Mouse (Mus musculus): ENCODE results near the gene Myh6. TPM values are rescaled to one million over a fixed set of nuclear protein-coding genes. Genes with fewer than 3 reads are reported as not detected.
"Not testable (repeated sequence)": the region's sequence is repeated elsewhere in the genome, so short reads cannot be mapped to it uniquely, and the experiment has no call there.

The Myh6 gene
- polyA plus RNA-seq, 3 experiments from 2014 or later = not detected

DNA sequence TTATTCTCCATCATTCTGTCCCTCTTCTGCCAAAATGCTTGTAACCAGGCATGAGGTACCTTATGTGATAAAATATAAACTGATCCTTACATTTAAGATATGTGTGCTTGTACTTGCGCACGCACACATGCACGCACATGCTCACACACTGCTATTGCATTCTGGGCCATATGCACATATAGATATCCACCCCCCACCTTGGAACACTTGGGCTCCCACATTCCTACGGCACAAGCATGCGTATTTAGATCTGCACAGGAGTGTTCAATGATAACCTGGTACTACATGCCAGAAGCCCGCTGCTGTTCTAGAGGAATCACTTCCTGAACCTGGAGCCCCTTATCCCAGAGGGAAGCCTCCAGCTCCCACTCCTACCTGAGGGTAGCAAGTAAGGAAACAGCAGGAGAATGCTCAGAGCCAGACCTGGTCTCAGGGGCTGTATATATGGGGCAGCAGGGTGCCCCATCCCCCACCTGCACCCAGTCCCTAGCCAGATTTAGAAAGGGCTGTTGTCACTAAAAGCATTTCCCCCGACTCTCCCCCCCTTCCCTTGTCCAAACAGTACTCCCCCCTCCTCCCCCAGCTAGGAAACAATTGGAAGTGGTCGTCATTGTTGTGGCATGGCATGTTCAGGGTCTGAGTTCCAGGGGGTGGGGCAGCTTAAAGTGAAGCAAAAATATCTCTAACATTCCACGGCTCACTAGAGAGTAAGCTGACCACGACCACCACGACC is 27.6 kb upstream of the Myh6 start, which contains the start of gene Myh7:
TSS of gene Myh7 (minus strand) at position 491 of the 733 bp plus-strand sequence.
- ATAC-seq = no peak

DNA sequence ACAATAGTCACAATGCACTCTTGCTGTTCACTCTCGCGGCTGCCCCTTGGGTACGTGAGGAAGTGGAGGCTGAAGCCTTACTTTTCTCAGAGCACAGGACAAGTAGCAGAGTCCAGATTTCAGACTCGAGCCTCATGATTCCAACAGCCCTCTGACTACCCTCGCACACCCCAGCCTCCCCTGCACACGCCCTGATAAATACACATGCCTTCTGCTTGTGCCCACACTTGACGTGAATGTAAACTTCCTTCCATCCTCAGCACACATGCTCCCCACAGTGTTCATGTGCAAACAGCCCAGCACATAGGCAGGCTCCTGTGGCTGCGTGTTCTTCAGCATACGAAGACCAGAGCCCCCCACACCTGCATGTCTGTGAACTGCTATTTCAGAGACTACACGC is 26.9 kb upstream of the Myh6 start:
- ATAC-seq = no peak

DNA sequence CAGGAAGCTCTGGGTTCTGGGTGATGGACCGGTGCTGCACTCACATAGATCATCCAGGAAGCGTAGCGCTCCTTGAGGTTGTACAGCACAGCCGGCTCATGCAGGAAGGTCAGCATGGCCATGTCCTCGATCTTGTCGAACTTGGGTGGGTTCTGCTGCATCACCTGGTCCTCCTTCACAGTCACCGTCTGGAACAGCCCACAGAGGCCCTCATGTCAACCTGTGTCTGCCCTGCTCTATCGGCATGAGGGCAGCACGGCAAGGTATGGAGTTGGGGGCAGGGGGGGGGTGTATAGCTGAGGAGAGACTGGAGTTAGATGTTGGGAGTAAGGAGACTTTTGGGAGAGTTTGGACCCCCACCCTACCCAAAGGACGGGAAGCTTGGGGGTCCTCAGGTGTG is 25.5 kb upstream of the Myh6 start:
- ATAC-seq = no peak

DNA sequence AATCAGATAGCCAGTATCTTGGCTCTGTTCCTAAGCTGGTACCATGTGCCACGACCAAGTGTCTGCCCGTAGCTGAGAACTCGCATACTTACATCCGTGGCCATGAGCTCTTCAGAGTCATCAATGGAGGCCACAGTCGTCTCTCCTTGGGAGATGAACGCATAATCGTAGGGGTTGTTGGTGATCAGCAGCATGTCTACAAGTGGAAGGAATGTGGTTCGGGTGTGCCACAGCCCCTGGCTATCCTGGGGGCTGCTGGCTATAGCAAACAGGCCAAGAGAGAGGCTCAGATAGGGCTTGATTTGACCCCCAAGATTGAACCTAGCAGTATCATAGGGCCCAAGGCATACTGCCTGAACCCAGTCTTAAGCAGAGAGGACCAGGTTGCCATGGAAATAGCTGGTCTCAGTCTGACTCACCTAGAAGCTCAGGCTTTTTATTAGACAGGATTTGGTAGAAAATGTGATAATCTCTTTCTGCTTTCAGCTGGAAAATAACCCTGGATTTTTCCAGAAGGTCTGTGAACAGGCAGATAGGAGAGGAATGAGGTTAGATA is 23.2 kb upstream of the Myh6 start:
- ATAC-seq = no peak

DNA sequence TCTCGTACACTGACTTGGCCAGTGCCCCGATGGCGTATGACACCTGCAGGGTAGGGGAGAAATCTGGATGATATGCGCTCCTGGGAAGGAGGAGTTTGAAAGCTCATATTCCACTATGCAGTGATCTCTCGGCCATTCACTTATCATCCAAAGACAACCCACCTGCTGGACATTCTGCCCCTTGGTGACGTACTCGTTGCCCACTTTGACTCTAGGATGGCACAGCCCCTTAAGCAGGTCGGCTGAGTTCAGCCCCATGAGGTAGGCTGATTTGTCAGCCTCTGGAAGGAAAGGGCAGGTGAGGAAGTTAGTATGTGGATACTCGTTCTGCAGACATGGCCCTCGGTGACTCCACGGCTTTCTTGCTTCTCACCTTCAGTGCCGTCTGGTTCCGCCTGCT is 22.2 kb upstream of the Myh6 start:
- ATAC-seq = no peak

DNA sequence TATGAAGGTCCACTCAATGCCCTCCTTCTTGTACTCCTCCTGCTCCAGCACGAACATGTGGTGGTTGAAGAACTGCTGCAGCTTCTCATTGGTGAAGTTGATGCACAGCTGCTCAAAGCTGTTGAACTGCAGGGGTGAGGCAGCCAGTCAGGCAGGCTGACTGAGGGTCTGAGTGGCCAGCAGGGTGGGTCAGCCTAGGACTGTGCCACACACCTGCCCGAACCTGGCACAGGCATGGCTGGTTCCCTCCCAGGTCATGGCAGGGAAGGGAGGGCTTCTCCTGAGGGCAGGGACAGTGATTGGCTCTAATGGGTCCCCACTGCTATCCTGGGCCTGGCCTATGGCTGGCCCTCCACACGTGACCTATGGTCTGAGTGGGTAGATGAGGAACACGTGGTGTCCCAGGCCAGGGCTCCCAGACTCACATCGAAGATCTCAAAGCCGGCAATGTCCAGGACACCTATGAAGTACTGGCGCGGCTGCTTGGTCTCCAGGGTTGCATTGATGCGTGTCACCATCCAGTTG is 21.7 kb upstream of the Myh6 start:
- ATAC-seq = not testable (repeated sequence)

DNA sequence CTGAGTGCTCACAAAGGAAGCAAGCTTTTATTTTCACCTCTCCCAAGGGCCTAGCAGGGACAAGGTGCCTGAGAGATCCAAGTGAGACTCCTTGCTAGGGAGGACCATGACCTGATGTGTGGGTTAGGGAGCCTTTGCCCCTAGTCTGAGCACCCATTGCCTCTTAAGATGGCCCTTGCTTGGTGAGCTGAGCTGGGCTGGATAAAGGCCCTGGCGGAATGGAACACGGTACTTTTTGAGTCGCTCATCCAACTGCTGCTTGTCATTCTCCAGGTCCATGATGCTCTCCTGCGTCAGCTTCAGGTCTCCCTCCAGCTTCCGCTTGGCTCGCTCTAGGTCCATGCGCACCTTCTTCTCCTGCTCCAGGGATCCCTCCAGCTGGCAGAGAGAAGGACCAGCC is 15.2 kb upstream of the Myh6 start:
- no peak for ATAC-seq

DNA sequence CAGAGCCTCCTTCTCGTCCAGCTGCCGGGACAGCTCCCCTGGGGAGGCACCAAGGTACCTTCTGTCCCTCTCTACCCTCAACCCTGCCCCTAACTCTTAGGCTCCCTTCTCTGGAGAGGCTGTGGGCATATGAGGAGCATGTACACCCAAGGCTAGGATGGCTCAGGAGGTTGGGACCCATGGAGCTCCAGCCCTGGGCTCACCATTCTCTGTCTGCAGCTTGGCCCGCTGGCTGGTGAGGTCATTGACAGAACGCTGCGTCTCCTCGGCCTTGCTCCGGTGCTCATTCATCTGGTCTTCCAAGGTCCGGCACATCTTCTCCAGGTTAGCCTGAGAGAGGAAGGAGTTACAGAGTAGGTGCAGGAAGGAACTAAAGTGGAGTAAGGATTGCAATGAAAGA is 11.9 kb upstream of the Myh6 start:
- no peak for ATAC-seq

DNA sequence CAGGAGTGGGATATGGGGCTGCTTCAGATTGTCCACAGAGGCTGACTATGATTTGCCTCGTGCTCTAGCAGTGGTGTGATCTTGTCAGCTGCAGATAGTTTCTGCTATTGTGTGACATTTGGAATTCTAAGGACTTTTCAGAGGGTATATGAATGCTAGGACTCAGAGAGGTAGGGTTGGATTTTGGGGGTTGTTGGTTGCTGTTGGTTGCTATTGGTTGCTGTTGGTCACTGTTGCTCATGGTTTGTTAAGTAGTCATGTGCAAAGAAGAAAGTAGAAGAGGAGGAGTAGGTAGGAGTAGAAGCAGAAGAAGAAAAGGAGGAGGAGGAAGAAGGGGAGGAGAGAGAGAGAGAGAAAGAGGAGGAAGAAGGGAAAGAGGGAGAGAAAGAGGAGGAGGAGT is 9.9 kb upstream of the Myh6 start, which contains the start of gene Gm17428:
TSS of gene Gm17428 (plus strand) at position 301 of the 400 bp plus-strand sequence.
- no peak for ATAC-seq

DNA sequence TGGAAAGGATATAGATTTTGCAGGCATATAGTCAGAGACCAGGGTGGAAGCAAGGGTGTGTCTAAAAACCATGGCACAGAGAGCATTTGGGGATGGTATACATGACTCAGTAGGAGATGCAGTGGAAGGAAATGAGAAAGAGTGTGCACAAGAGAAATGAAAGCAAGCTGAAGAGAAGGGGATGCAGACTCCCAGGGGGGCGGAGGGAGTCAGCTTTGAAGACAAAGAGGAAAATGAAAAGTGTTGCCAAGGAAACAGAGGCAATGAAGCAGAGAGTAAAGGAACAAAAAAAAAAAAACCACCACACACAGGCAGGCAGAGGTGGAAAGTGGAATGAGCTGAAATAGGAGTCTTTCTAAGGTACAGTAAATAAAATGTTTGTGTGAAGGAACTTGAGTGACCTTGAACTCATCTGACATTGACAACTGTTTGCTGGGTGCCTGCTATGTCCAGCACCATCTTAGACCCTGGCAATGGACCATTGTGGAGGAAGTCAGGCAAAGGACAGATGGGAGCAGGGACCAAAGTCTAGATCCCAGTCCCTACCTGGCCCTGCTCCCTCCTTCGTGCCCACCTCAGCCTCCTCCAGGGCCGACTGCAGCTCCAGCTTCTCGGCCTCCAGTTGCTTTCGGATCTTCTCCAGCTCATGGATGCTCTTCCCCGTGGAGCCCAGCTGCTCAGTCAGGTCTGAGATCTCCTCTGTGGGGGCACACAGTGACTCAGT is 7.5 kb upstream of the Myh6 start:
- ATAC-seq = no peak

DNA sequence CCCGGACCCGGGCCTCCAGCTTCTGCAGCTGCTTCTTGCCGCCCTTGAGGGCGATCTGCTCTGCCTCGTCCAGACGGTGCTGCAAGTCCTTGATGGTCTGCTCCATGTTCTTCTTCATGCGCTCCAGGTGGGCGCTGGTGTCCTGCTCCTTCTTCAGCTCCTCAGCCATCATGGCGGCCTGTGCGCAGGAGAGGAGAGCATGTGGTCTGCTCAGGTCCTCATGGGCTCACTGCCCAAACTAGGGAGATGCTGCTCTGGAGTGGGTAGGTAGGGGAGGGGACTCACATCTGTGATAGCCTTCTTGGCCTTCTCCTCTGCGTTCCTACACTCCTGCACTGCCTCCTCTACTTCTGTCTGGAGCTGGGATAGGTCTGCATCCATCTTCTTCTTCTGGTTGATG is 6.1 kb upstream of the Myh6 start:
- not testable (repeated sequence) for ATAC-seq

DNA sequence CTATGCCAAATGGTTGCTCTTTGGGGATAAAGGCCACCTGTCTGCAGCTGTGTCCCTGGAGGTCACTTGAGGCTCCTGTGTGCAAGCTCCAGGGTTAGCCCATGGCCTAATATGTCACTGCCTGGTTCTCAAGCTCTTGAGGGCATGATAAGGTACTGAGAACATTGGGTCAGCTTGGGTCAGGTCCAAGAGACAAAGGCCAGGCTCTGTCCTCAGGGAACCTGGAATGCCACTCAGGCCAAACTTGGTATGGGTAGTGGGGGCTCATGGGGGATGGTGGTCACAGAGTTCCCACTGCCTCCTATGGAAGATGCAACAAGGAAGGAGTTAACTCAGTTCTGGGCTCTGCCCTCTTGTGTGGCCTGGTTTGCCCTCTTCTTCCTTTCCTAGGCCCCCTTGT is 1.6 kb upstream of the Myh6 start:
- no peak for ATAC-seq

DNA sequence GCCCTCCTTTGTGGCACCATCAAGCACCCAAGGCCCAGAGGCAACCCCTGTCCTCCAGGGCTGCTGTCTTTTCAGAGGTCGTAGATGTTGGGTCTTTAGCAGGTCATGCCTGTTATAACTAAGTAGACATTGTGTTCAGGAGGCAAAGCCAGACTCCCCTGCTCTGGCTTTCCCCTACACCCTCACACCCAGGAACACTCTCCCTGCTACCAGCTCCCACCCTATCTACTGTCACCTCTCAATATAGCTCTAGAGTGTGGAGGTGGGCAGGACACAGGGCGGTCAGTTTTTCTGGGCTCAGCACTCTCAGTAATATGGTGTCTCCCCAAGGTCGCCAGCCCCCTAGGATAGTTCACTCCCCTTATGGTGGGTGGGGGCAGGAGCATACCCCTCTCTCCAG is 1.1 kb upstream of the Myh6 start:
- no peak for ATAC-seq

DNA sequence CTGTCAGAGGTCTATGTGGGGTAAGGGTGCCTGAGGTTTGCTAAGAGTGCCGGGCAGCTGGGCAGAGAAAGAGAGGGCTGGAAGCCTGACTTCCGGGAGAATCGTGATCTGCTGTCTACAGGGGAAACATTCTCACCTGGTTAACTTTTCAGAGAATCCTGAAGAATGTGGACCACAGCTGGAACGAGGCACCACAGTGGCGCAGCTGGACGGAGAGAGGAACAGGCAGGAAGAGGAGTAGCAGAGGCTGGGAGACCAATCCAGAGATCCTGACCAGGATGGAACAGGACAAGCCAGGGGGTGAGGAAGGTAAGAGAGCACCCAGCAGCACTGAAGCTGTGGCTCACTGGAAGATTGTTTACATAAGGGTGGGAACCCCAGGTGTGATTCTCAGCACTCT is 1.1 kb downstream of the Myh6 start:
- no peak for ATAC-seq

DNA sequence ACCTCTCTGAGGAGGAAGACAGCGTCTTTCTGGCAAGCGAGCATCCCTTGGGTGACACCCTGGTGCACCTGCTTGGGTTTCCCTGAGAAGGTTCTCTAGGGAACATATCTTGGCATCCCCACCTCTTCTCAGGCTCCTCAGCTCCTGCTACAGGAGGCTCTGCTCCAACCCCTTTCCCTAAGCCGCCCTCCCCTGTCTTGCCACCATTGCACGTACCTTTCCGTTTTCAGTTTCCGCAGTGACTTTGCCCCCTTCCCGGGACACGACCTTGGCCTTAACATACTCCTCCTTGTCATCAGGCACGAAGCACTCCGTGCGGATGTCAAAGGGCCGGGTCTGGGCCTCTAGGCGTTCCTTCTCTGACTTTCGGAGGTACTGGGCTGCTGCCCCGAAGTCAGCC is 1.7 kb downstream of the Myh6 start:
- ATAC-seq = no peak

DNA sequence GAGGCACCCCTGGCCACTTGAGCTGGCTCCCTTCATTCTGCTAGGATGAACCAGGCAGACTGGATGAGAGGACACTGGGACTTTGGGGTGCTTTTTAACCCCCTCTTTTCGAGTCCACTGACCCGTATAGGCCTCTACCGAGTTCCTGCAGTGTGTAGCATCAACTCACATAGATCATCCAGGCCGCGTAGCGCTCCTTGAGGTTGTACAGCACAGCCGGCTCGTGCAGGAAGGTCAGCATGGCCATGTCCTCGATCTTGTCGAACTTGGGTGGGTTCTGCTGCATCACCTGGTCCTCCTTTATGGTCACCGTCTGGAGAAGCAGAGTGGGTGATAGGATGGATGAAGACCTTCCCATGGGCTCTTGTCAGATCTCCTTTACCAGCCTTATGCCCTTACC is 3.0 kb downstream of the Myh6 start:
- ATAC-seq = no peak

DNA sequence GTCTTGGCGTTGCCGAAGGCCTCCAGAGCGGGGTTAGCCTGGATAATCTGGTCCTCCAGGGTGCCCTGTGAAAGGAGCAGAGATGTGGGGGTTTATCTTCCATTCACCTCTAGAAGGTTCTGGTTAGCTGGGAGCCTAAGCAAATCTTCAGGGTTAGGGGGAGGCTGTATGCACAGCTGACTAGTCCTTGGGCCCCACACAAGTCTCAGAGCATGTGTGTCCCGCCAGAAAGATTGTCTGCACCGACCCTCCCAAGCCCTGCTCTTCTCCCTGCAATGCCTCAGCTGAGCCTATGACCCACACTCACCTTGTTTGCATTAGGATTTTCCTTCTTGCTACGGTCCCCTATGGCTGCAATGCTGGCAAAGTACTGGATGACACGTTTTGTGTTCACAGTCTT is 4.0 kb downstream of the Myh6 start:
- ATAC-seq = no peak

DNA sequence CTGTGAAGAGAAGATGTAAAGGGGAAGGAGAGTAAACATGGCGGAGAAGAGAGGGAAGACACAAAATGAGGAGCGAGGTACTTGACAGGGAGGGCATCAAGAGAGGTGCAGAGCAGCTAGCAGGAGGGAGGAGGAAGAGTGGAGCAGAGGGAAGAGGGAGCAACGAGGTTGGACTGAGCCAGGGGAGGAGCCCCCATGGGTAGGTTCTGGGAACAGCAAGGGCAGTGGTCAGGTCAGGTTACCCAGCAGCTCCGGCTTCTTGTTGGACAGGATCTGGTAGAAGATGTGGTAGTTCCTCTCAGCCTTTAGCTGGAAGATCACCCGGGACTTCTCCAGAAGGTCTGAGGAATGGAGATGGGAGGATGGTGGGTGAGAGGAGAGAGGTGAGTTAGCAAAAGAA is 5.2 kb downstream of the Myh6 start:
- ATAC-seq = no peak

DNA sequence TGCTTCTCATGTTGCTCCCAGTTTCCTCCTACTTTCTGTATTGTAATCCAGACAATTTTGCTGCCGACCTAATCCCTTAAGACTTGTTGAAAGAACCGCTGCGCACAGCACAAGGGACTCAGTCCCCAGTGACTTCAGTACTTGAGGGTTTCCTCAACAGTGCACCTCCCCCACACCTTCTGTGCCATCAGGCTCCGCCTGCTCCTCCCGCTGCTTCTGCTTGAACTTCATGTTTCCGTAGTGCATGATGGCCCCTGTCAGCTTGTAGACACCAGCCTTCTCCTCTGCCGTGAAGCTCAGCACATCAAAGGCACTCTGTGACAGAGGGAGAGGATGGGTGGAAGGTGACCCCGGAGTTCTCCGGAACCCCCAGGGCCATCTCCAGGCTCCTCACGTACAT is 6.0 kb downstream of the Myh6 start:
- no peak for ATAC-seq

DNA sequence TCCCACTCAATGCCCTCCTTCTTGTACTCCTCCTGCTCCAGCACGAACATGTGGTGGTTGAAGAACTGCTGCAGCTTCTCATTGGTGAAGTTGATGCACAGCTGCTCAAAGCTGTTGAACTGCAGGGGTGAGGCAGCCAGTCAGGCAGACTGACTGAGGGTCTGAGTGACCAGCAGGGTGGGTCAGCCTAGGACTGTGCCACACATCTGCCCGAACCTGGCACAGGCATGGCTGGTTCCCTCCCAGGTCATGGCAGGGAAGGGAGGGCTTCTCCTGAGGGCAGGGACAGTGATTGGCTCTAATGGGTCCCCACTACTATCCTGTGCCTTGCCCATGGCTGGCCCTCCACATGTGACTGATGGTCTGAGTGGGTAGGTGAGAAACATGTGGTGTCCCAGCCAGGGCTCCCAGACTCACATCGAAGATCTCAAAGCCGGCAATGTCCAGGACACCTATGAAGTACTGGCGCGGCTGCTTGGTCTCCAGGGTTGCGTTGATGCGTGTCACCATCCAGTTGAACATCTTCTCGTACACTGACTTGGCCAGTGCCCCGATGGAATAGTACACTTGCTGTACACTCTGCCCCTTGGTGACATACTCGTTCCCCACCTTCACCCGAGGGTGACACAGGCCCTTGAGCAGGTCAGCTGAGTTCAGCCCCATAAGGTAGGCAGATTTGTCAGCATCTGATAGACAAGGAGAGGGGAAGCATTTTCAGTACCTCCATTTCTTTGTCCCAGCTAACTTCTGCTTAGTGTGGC is 6.7 kb downstream of the Myh6 start:
- not testable (repeated sequence) for ATAC-seq

DNA sequence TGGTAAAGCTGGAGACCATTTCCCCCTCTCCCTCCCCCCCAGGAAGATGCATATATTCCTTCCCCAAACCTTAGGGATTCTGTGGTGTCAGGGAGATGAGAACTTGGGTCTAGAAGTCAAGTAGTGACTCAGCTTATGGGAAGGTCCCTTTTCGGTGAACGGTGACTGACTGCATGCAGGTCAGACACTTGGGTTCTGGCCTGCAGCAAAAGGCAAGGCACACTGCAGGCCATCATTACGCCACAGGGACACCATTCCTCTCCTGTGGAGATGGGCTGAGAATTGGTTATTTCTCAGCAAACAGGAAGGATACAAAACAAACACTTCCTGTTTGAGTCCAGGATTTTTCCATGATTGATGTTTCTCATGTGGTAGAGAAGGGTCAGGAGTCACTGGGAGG is 7.5 kb downstream of the Myh6 start:
- no peak for ATAC-seq

DNA sequence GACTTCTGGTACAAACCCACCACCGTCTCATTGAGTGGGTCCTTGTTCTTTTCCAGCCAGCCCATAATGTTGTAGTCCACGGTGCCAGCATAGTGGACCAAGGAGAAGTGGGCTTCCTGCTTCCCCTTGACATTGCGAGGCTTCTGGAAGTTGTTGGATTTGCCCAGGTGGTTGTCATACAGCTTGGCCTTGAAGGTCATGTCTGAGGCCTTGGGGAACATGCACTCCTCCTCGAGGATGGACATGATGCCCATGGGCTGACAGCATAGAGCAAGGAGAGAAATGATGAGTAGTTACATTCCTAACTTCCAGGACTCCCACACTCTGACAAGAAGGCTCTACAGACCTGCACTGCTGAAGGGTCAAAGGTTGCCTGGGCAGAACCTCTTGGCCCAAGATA is 8.2 kb downstream of the Myh6 start:
- ATAC-seq = no peak

DNA sequence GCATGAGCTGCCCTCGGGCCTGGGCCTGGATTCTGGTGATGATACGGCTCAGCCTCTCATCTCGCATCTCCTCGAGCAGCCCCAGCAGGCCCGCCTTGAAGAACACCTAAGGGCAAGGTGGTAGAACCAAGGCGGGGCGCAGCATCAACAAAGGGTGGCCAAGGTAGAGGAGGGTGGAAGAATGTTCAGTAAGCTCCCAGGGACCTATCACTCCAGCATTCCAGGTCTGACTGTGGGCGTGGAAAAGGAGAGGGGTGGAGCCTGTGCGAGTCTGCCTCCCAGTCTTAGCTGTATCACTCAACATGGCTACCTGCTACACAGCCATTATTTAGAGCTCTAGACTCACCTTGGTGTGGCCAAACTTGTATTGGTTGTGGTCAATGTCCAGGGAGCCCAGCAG is 10.2 kb downstream of the Myh6 start:
- no peak for ATAC-seq

All from inflammation-experienced regulatory T-cells, adult 6 months (primary cell).